Mouse (Mus musculus) CD8-positive naive resting alpha-beta T cell, adult 2 months (primary cell): ENCODE data around the gene Ptprb.
A peak's percentile ranks its signal among the peaks of the same experiment; 100 is the strongest.

ENCODE experiments used
- DNase-seq, 2 experiments: peaks; one replicate each; pipeline ENCODE4 v3.0.0; 2022; ENCODE audit warnings: low read depth in 2 of 2, low spot score in 2 of 2

The Ptprb gene

GRCm38 (mm10) chr10:116296439-116296838, 21.1 kb downstream of the Ptprb start:
- DNase-seq = no peak

DNA sequence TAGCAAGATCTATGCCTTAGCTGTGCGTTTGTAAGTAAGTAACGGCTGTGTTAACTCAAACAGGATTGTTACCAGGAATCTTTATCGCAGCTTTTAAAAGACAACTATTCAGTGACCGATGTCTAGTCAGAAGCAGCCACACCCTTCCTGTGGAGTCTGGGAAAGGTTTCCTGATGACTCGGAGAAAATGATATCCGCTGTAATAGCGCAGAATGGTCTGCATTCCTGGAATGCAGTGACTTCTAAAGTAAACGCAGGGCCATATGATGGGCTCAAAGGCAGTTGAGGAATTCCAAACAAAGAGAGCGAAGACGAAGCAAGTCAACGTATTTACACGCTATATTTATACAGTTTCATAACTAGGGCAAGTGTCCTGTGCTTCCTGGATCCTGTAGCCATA, 22.5 kb downstream of the Ptprb start:
- no peak for DNase-seq

DNA sequence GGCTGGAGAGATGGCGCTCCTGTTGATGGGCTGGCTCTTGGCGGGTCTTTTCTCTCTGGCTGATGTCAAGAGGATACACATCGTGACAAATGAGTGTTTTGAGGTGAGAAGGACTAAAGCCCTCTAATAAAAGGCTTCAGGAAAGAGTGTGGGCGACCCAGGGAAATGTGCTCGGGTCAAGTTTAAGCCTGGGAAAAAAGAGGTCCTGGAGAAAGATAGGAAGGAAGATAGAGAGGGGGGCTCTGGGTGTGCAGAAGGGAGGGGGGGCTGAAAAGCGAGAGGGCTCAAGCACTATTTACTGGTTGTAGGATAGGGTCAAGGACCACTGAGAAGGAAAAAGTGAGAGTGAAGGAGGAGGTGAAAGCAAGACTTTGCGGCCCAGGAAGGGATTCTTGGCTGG, 25.5 kb downstream of the Ptprb start:
- DNase-seq = no peak

- no peak for DNase-seq
These were observed 25.9 kb downstream of the Ptprb start for GRCm38 (mm10) chr10:116301258-116301657.

DNA sequence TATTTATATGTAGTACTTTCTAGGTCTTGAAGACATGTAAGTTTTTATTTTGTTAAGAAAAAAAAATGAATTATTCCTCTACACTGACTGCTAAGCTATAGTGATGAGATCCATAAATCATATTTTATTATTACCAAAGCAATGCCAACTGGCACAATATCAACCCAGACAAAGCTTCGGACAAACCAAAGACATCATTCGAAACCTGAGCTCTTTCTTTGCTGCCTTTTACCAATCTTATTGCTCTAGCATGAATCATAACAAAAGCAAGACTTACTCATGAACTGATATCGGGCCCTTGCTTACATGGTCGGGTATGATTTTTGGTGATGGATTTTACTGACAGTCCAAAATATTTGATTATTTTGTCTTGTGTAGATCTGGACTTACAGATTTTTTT, 29.0 kb downstream of the Ptprb start:
- DNase-seq = no peak

DNA sequence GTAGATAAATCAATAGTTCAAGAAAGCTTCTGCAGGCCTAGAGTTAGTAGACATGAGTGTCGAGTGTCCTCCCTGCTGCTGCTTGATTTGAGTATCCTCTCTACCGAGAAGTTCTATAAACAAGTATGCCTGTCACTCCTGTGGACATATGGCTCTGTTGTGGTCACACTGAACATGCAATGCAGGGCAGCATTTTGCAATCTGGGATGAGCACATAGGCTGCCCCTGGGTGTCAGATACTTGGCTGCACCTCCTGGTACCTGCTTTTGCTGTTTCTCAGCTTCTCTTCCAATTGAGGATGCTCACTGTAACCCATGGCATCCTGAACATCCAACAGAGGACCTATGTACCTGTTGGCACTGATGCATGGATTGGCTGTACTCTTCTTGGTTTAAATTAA, 34.1 kb downstream of the Ptprb start:
- DNase-seq = no peak

DNA sequence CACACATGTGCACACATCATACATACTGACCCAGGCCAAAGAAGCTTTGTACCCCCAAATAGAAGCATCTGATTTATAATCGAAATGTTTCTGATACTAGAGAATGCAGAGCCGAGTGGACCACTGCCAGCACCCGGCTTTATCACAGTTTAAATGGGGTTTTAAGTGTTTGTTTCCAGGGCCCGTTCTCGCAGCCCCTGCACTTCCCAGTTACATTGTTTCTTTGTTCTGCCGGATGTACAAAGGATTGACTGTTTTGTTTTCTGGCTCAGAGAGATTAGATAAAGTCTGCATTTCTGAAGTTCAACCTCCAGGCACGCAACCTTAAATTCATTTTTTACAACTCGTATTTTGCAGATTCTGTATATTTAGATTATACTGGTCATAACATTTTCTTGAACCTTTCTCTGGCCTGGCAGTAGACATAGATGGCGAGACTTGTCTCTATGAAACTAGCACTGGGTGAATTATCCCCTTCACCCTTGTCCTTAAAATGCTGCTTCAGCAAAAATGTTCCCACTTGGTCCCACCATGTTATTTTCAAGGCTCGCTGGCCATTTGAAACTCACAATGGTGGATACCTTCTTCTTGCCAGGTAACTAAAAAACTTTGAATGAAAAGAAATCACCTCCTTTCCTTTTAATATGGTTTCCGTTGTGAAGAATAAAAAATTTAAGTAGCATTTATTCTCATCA, 35.3 kb downstream of the Ptprb start:
- DNase-seq = no peak

GRCm38 (mm10) chr10:116319246-116319645, 43.9 kb downstream of the Ptprb start:
- peak in 1 of 2 experiments; percentile 9 for DNase-seq

DNA sequence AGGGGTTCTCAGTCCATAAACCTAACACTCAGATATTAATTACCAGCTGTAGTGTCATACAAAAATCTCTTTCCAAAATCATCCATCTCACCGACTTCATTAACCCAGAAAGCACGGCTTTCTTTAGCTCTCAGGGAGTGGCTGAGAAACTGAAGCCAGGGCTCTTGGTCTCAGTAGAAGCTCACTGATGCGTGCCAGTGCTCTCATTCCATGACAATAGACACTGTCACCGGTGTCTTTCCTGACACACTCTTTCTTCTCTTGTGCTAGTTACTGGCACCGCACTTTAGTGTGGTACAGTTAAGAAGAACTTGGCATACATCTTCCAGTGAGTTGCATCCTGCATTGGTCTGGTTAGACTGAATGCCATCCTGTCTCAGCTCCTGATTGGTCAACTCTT, 53.8 kb downstream of the Ptprb start:
- no peak for DNase-seq

DNA sequence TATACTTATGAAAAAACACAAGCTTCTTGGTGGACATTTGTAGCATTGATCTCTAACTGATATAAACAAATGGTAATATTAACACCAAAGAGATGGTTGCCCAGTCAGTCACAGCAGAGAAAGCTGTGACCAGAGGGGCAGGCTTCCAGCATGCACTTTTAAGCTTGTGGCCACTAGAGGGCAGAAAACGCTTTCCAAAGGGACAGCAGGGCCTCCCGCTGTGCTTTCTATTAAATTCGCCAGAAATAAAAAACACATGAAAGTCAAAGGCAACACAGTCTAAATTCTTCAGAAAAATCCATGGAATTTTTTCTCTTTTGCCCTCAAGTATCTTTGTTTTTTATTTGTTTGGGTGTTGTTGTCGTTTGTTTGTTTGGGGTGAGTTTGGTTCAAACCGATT, 55.1 kb downstream of the Ptprb start:
- peak; percentile 29 to 51 for DNase-seq

- no peak for DNase-seq
These were observed 55.7 kb downstream of the Ptprb start for GRCm38 (mm10) chr10:116330961-116331510.

DNA sequence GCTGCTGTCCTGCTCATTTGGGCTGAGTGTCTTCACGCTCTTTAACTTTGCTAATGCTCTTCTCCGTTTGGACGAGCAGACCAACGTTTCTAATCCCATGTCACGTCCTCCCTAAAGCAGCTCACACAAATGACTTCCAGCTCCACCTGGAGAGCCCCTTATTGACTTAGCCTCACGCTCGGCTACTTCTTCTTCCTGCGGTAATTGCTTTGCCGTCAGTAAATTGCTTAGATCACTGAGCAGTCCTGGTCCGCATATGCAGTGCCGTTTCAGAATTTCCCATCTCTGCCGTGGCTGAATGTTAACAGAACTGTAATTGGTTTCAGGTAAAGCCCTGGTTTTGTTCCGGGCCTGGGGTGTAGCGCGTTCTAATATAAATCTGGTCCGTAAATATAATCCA, 58.3 kb downstream of the Ptprb start:
- no peak for DNase-seq

DNA sequence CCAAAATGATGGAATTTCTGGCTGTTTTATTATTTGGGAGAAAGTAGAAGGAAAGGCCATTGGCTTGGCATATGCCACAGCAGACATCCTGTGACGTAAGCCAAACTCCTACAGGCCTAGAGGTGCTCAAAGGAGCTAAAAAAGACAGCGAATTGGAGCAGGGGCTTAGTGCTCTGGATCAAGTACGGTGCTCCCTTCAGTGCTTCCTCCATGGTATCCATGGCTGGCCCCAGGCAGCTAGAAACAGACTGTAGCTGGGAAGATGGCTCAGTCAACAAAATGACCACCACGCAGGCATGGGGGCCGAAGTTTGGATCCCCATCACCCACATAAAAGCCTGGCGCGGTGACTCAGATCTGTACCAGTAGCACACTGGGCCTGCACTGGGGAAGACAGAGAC, 58.8 kb downstream of the Ptprb start:
- DNase-seq = no peak

GRCm38 (mm10) chr10:116335328-116335727, 60.0 kb downstream of the Ptprb start:
- DNase-seq = no peak

- DNase-seq = no peak
These were observed 65.9 kb downstream of the Ptprb start for GRCm38 (mm10) chr10:116341194-116341593.

DNA sequence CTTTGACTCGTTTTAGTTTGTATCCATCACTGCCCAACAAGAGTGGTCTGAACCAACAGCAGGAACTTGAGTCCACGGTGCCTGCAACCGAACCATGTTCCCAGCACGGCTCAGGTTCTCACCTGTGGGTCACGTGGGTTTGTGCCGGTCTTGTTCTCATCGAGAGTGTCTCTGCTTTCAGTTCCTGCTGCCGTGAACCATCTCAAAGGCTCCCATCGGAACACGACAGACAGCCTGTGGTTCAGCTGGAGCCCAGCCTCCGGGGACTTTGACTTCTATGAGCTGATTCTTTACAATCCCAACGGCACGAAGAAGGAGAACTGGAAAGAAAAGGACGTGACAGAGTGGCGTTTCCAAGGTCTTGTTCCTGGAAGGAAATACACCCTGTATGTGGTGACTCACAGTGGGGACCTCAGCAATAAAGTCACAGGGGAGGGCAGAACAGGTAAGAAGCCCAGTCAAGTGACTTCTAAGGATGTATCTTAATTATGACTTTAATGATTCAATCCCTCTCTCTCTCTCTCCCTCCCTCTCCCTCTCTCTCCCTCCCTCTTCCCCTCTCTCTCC, 71.4 kb downstream of the Ptprb start:
- DNase-seq = no peak

DNA sequence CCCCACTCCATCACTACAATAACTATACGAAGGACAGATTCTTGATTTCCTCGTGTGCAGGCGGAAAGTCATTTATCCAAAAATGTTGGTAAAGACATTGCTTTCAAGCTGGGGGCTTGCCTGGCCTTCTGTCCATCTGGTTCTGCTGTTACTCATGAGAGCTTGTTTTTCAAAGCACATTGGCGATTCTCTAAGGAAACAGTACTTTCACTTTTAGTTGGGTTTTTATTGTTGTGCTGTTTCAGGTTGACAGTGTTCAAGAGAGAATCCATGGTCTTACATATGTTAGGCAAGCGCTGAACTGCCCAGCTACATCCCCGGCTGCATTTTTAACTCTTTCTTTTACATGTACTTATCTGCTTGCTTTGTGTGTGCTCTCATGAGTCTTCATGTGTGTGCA, 73.7 kb downstream of the Ptprb start:
- DNase-seq = no peak

GRCm38 (mm10) chr10:116350532-116350931, 75.2 kb downstream of the Ptprb start:
- DNase-seq = no peak

DNA sequence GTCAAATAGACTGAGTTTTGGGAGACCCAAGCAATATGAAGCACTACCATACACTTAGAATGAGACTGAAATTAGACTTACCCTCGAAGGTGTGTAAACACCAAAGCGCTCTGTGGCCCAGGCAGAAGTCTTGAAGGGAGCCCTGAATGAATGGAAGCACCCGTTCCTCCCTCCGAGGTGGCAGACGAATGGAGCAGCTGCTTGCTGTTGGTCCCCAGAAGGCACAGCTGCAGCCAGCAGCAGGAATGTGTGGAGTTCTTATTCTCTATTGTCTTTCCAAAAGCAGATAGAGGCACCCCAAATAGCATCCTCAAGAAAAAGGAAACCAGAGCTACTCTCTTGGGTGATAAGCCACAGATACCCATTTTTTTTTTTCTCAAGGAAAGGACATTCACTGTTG, 79.0 kb downstream of the Ptprb start:
- DNase-seq = no peak

- no peak for DNase-seq
These were observed 86.9 kb downstream of the Ptprb start for GRCm38 (mm10) chr10:116362181-116362580.

- no peak for DNase-seq
These were observed 87.3 kb downstream of the Ptprb start for GRCm38 (mm10) chr10:116362645-116363044.

DNA sequence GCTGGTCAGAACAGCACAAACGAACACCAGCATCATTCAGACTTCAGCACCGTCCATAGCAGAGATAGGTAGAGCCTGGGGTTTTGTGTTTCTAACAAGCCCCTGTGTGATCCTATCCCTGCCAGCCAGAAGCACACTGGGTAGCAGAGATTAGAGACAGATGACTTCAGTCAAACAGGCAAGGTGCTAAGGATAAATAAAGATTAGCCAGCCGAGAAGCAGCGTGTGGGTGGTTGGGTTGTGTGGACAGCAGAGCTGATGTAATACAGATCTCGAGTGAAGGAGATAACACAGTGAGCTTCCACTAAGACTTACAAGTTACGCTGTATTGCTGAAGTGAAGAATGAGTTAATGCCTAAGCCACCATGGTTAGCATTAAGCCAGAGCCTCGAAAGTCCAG, 89.4 kb downstream of the Ptprb start:
- no peak for DNase-seq
